8 mouse cellular contexts compared by ENCODE assay signal in the genomic region with DNA sequence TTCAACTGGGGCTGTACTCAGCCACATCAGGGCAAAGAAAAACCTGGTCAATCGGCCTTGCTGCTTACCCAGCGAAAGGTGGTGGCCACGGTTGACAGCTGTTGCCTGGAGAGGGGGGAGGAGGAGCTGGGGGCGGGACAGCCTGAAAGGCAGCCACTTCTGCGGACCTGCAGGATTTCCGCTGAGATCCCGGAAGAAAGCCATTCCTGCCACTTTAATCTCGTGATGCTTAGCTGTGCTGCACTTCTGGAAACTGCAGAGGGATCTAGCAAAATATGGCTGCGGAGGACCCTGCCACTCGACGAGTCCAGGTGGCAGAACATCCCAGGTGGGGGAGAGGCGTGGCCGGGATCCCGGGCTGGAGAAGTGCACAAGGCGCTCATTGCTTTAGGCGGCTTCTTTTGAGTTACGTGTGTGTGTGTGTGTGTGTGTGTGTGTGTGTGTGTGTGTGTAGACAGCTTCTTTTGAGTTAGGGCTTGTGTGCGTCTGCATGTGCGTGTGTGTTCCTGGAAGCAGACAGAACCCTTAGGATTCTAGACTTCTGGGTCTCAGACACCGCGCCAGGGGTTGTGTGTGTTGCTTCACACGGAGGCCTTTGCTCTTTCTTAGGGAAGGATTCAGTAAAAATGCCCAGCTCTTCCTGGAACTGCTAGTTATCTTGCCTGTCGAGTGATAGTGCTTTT. TPM values are rescaled to one million over a fixed set of nuclear protein-coding genes. Genes with fewer than 3 reads are reported as not detected.
DNase-seq lines count a peak whose midpoint lies in the region; ATAC-seq and TF ChIP-seq lines count a peak whose summit lies in the region.

No protein-coding gene starts in this region.

- no peak overlapping the region for H3K27ac ChIP-seq in CH12.LX (ENCODE audit: insufficient read depth, low read depth)
- H3K27ac ChIP-seq in forebrain, embryonic 14.5 days (ENCODE audit: low read depth, low read length) = no peak overlapping the region
- H3K27ac ChIP-seq in neural tube, embryonic 15.5 days (replicated peaks) = peak overlapping the region; percentile 60; the same call in 1 of the 2 replicates

- DNase-seq in CH12.LX (ENCODE audit: extremely low read depth) = peak; percentile 80
- DNase-seq in cerebellum, adult 11 months = peak; percentile 27
- peak; percentile 73 for DNase-seq in forebrain, embryonic 14.5 days (ENCODE audit: low spot score)
- DNase-seq in heart, postnatal 10 days = peak; percentile 60 to 72
- DNase-seq in large intestine, adult 2 months (ENCODE audit: low read depth, low spot score) = peak; percentile 57
- DNase-seq in lung, adult 2 months = peak; percentile 63
- peak; percentile 73 for DNase-seq in testis, postnatal 10 days (ENCODE audit: low spot score)

- TF ChIP-seq RAD21 in CH12.LX (IDR thresholded peaks at IDR 0.05; ENCODE audit: low read depth, low read length) = no peak

- H3K9me3 ChIP-seq in CH12.LX (replicated peaks; ENCODE audit: low read length) = no peaks in the 10 kb centered on the region
- no peaks in the 10 kb centered on the region for H3K9me3 ChIP-seq in forebrain, embryonic 14.5 days (replicated peaks; ENCODE audit: control insufficient read depth, low read length)
- H3K9me3 ChIP-seq in neural tube, embryonic 15.5 days (replicated peaks) = no peaks in the 10 kb centered on the region

- no peaks in the 10 kb centered on the region for H3K27me3 ChIP-seq in CH12.LX (replicated peaks)
- no peaks in the 10 kb centered on the region for H3K27me3 ChIP-seq in forebrain, embryonic 14.5 days (replicated peaks; ENCODE audit: control insufficient read depth, insufficient read depth, low read length)
- H3K27me3 ChIP-seq in neural tube, embryonic 15.5 days (replicated peaks) = no peaks in the 10 kb centered on the region

- H3K4me2 ChIP-seq in CH12.LX (ENCODE audit: insufficient read depth, low read depth, poor library complexity, severe bottlenecking) = peak overlapping the region; percentile 99
- H3K4me2 ChIP-seq in forebrain, embryonic 14.5 days (ENCODE audit: low read length) = peak overlapping the region; percentile 48
- H3K4me2 ChIP-seq in neural tube, embryonic 15.5 days = peak overlapping the region; percentile 73

- TF ChIP-seq POLR2A in CH12.LX (IDR thresholded peaks at IDR 0.05; ENCODE audit: low read depth, low read length) = peak; percentile 74
- 0 out of 2 replicates have a peak, but pooled peaks have one; percentile 23 for TF ChIP-seq POLR2A in lung, adult 2 months (IDR thresholded peaks at IDR 0.05; ENCODE audit: borderline replicate concordance, extremely low read depth, low read depth, low read length)

- ATAC-seq in forebrain, embryonic 14.5 days = peak; percentile 80
- ATAC-seq in neural tube, embryonic 15.5 days (ENCODE audit: low FRiP score) = peak; percentile 90

- H3K79me2 ChIP-seq in CH12.LX (replicated peaks; ENCODE audit: control insufficient read depth, extremely low read depth, insufficient read depth, poor library complexity, severe bottlenecking) = peaks cover 7% of the 10 kb centered on the region; the same call in 1 of the 2 replicates

- H3K4me3 ChIP-seq in CH12.LX (replicated peaks in 1 of 3; ENCODE audit: low read depth in 2 of 3, low read length in 2 of 3, poor library complexity in 1 of 3) = peak overlapping the region; percentile 74 to 93 (median 85)
- H3K4me3 ChIP-seq in forebrain, embryonic 14.5 days (ENCODE audit: low read depth, low read length) = peak overlapping the region; percentile 31
- H3K4me3 ChIP-seq in lung, adult 2 months (replicated peaks; ENCODE audit: extremely low read depth, low read depth, low read length) = peak overlapping the region; percentile 87
- peak overlapping the region; percentile 54 for H3K4me3 ChIP-seq in neural tube, embryonic 15.5 days (replicated peaks)

- WGBS in forebrain, embryonic 14.5 days = 8% methylated on average over 23 of the region's 23 CpGs
- WGBS in large intestine, adult 2 months = under 1% methylated on average over 23 of the region's 23 CpGs
- 4% methylated on average over 23 of the region's 23 CpGs for WGBS in lung, adult 2 months
- WGBS in neural tube, embryonic 15.5 days = 10% methylated on average over 23 of the region's 23 CpGs

- 0 out of 2 replicates have a peak, but pooled peaks have one; percentile 7 for TF ChIP-seq EP300 in CH12.LX (IDR thresholded peaks at IDR 0.05; ENCODE audit: low read length)

- dilution Hi-C loops in CH12.LX (cut with MboI; ENCODE audit: extremely low pct_ligation_motif_present, extremely low pct_unique_long_range_greater_than_20kb, low sequenced_read_pairs) = no loop called here

- H3K36me3 ChIP-seq in CH12.LX (replicated peaks in 1 of 2; ENCODE audit: control insufficient read depth in 1 of 2, insufficient read depth in 1 of 2, low read length in 1 of 2) = peaks cover 5 to 24% of the 10 kb centered on the region in 2 experiments
- no peaks in the 10 kb centered on the region for H3K36me3 ChIP-seq in forebrain, embryonic 14.5 days (ENCODE audit: control insufficient read depth, insufficient read depth, low read length)
- no peaks in the 10 kb centered on the region; the same call in 1 of the 2 replicates for H3K36me3 ChIP-seq in neural tube, embryonic 15.5 days

- H3K4me1 ChIP-seq in CH12.LX (ENCODE audit: control insufficient read depth in 1 of 2, insufficient read depth in 2 of 2) = peaks cover 5 to 24% of the 10 kb centered on the region in 2 experiments
- peaks cover 4% of the 10 kb centered on the region; the same call in 1 of the 2 replicates for H3K4me1 ChIP-seq in forebrain, embryonic 14.5 days (ENCODE audit: control insufficient read depth, insufficient read depth, low read length)
- peaks cover 4% of the 10 kb centered on the region for H3K4me1 ChIP-seq in lung, adult 2 months (ENCODE audit: control insufficient read depth, insufficient read depth, low read length)
- peaks cover 17% of the 10 kb centered on the region for H3K4me1 ChIP-seq in neural tube, embryonic 15.5 days

- in situ Hi-C loops in CH12.LX (cut with MboI; ENCODE audit: low pct_ligation_motif_present, low pct_unique_long_range_greater_than_20kb, low sequenced_read_pairs) = no loop called here

- H3K9ac ChIP-seq in CH12.LX (ENCODE audit: insufficient read depth, low read depth) = peak overlapping the region; percentile 65
- H3K9ac ChIP-seq in forebrain, embryonic 14.5 days (ENCODE audit: low read length) = peak overlapping the region; percentile 54
- peak overlapping the region; percentile 57 for H3K9ac ChIP-seq in neural tube, embryonic 15.5 days (replicated peaks)

- intact Hi-C loops in heart, postnatal 10 days (cut with DNase I) = no loop called here

- no peak for TF ChIP-seq CTCF in CH12.LX (conservative IDR thresholded peaks at IDR 0.05 in 1 of 2, IDR thresholded peaks at IDR 0.05 in 1 of 2; ENCODE audit: low read depth in 2 of 2, low read length in 2 of 2)
- no peak for TF ChIP-seq CTCF in lung, adult 2 months (IDR thresholded peaks at IDR 0.05; ENCODE audit: insufficient read depth, low read length)

TF ChIP-seq in CH12.LX, 34 proteins besides CTCF, POLR2A, EP300 and RAD21 (continues in another document):
- TF ChIP-seq MAX (IDR thresholded peaks at IDR 0.05; ENCODE audit: low read length) = no peak
- TF ChIP-seq JUN (IDR thresholded peaks at IDR 0.05; ENCODE audit: insufficient read depth, low read depth, low read length) = no peak
- TF ChIP-seq RCOR1 (conservative IDR thresholded peaks at IDR 0.05; ENCODE audit: low read depth, low read length) = no peak
- TF ChIP-seq ZMIZ1 (IDR thresholded peaks at IDR 0.05; ENCODE audit: low read depth, low read length) = no peak
- no peak for TF ChIP-seq SIN3A (IDR thresholded peaks at IDR 0.05; ENCODE audit: low read length)
- TF ChIP-seq HCFC1 (IDR thresholded peaks at IDR 0.05; ENCODE audit: low read depth, low read length) = peak; percentile 65
- TF ChIP-seq MEF2A (IDR thresholded peaks at IDR 0.05; ENCODE audit: borderline replicate concordance, low read depth, low read length) = no peak
- TF ChIP-seq MYC (IDR thresholded peaks at IDR 0.05; ENCODE audit: low read depth, low read length) = 0 out of 2 replicates have a peak, but pooled peaks have one; percentile 37
- TF ChIP-seq PAX5 (IDR thresholded peaks at IDR 0.05; ENCODE audit: low read length) = no peak
- TF ChIP-seq GABPA (IDR thresholded peaks at IDR 0.05; ENCODE audit: insufficient replicate concordance, low read depth, low read length) = no peak
- TF ChIP-seq USF2 (conservative IDR thresholded peaks at IDR 0.05; ENCODE audit: low read depth, low read length) = no peak
- peak; percentile 77 for TF ChIP-seq NELFE (IDR thresholded peaks at IDR 0.05; ENCODE audit: low read depth, low read length)
- no peak for TF ChIP-seq SMC3 (IDR thresholded peaks at IDR 0.05; ENCODE audit: low read depth, low read length)
- TF ChIP-seq BHLHE40 (IDR thresholded peaks at IDR 0.05; ENCODE audit: low read depth, low read length) = peak; percentile 59
- TF ChIP-seq TBP (conservative IDR thresholded peaks at IDR 0.05; ENCODE audit: low read depth, low read length) = peak; percentile 52; the same call in 1 of the 2 replicates
- TF ChIP-seq ZC3H11A (IDR thresholded peaks at IDR 0.05; ENCODE audit: low read depth, low read length) = no peak
- no peak for TF ChIP-seq NRF1 (IDR thresholded peaks at IDR 0.05; ENCODE audit: low read depth, low read length)
- TF ChIP-seq MAZ (IDR thresholded peaks at IDR 0.05; ENCODE audit: low read depth, low read length) = 0 out of 2 replicates have a peak, but pooled peaks have one; percentile 43
- TF ChIP-seq CHD1 (IDR thresholded peaks at IDR 0.05; ENCODE audit: low read depth, low read length) = no peak

RNA-seq across cellular contexts. Expression of a gene that starts 7.3 kb away (rescaled TPM):
- 63.5 and 68.6 TPM in 2 replicates for total RNA-seq in CH12.LX (2012; rRNA removed)
- 313 and 408 TPM in 2 replicates for total RNA-seq in CH12.LX (2014; rRNA removed)
- polyA plus RNA-seq in CH12.LX (2012; ENCODE audit: insufficient read length, low read depth) = 124 and 145 TPM in 2 replicates
- 77.2 and 81.0 TPM in 2 replicates for polyA plus RNA-seq in forebrain, embryonic 14.5 days (2014; fragmentation: Nextera tagmentation; extraction: Ambion mirVana)
- total RNA-seq in heart, postnatal 10 days (2021) = 10 to 100 TPM; 82.8 to 85.5 TPM
- polyA plus RNA-seq in large intestine, adult 2 months (2012; rRNA removed) = 8.4 and 8.5 TPM in 2 replicates
- 4.2 and 9.4 TPM in 2 replicates for polyA plus RNA-seq in lung, adult 2 months (2012; rRNA removed)
- 58.0 and 66.4 TPM in 2 replicates for polyA plus RNA-seq in neural tube, embryonic 15.5 days (2015; fragmentation: Nextera tagmentation; extraction: Ambion mirVana)

RNA-seq across cellular contexts. Expression of a gene that starts 7.3 kb away (rescaled TPM):
- total RNA-seq in CH12.LX (2012; rRNA removed) (40.2 and 41.8 TPM in 2 replicates), CH12.LX (2014; rRNA removed) (59.9 and 63.3 TPM in 2 replicates)
- 36.7 and 40.4 TPM in 2 replicates for polyA plus RNA-seq in CH12.LX (2012; ENCODE audit: insufficient read length, low read depth)
- 29.8 and 32.8 TPM in 2 replicates for polyA plus RNA-seq in forebrain, embryonic 14.5 days (2014; fragmentation: Nextera tagmentation; extraction: Ambion mirVana)
- total RNA-seq in heart, postnatal 10 days (2021) = 10 to 100 TPM; 17.5 to 19.2 TPM
- polyA plus RNA-seq in large intestine, adult 2 months (2012; rRNA removed) = 25.1 and 26.8 TPM in 2 replicates
- polyA plus RNA-seq in lung, adult 2 months (2012; rRNA removed) = 9.7 and 15.2 TPM in 2 replicates
- polyA plus RNA-seq in neural tube, embryonic 15.5 days (2015; fragmentation: Nextera tagmentation; extraction: Ambion mirVana) = 34.1 and 37.9 TPM in 2 replicates

Comparison
In these comparisons a context has a peak if more than half of its experiments do, and no peak if none do; other contexts are left out.
1. DNase-seq: peak in every context shown above with its lines; median percentile 80 in CH12.LX; 73 in forebrain, embryonic 14.5 days; 73 in testis, postnatal 10 days; 66 in heart, postnatal 10 days; 63 in lung, adult 2 months; 57 in large intestine, adult 2 months; 27 in cerebellum, adult 11 months.
2. H3K4me2 ChIP-seq: peak in every context shown above with its lines; median percentile 99 in CH12.LX; 73 in neural tube, embryonic 15.5 days; 48 in forebrain, embryonic 14.5 days.
3. H3K4me3 ChIP-seq: peak in every context shown above with its lines; median percentile 87 in lung, adult 2 months; 85 in CH12.LX; 54 in neural tube, embryonic 15.5 days; 31 in forebrain, embryonic 14.5 days.